Mouse (Mus musculus): ENCODE results near the gene Nostrin.

Nostrin gene

GRCm38 (mm10) chr2:69128921-69129395 lies 6.6 kb upstream of the Nostrin start:
- DNase-seq (ENCODE audit: low spot score in 2 of 2) = no peak

GRCm38 (mm10) chr2:69129425-69130210 lies 6.0 kb upstream of the Nostrin start:
- DNase-seq (ENCODE audit: low spot score in 2 of 2) = no peak

DNA sequence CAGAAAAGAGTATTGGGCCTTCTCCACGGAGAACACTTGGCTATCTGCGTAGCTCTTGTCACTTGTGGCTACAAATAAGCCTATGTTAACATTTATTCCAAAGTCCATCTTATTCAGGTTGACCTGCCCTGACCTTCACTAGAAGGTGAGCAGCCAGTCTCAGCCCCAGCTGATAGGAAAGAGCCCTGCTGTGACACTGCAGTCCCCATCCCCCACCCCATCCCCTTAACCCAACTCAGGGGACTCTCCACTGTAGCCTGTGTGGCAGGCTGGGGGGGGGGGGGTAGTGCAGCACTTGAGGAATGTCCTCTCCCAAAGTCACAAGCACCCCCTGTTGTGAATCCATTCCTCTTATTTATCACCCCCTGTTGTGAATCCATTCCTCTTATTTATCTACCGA lies 3.6 kb upstream of the Nostrin start:
- DNase-seq (ENCODE audit: low spot score in 2 of 2) = no peak

DNA sequence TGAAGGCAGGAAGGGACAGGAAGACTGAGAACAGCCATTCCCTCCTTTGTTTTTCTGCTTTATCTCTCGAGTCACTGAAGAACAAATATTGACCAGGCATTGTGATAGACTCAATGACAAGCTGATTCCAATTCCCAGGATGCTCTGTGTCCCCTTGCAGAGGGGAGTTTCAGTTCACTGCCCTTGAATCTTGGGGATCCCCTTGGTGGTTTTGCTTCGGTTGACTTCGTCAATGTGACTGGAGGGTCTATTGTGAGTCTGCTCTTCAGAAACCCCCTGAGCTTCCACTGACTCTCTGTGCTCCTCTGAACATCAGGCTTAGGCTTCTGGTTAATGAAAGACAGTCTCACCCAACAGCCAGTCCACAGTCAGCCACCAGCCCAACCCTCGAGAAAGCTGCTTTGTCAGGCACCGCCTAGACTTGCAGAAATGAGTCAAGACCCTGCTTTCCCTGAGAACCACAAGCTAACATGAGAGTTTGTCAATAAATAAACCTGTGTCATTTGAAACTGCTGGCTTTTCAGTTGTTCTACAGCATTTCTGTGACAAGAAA lies 3.0 kb upstream of the Nostrin start:
- DNase-seq (ENCODE audit: low spot score in 2 of 2) = no peak

GRCm38 (mm10) chr2:69134186-69134585 lies 1.4 kb upstream of the Nostrin start:
- no peak for DNase-seq (ENCODE audit: low spot score in 2 of 2)

GRCm38 (mm10) chr2:69134937-69135336 lies 663 bp upstream of the Nostrin start:
- DNase-seq (ENCODE audit: low spot score in 2 of 2) = no peak

- DNase-seq (ENCODE audit: low spot score in 2 of 2) = no peak
Measured at GRCm38 (mm10) chr2:69137406-69138084, 1.9 kb downstream of the Nostrin start.

GRCm38 (mm10) chr2:69138759-69139158 lies 3.2 kb downstream of the Nostrin start:
- DNase-seq (ENCODE audit: low spot score in 2 of 2) = peak in 1 of 2 experiments; percentile 11

- no peak for DNase-seq (ENCODE audit: low spot score in 2 of 2)
Measured at GRCm38 (mm10) chr2:69140215-69140614, 4.6 kb downstream of the Nostrin start.

DNA sequence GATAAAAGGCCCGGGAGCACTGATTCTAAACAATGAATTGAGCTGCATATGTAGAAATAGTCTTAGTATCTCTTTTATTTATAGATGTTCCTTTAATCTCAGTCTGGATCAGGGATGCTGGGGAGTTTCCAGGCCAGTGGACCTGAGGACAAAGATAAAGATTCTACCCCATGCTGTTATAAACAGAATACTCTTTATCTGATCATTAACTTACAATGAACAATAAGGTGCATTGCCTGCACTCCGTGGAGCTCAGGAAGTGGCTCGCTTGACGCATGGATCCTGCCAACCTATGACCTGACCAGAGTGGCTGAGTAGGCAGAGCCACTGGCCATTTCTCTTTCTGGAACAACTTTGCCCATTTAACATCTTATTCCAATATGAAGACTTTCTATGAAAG lies 5.2 kb downstream of the Nostrin start:
- DNase-seq (ENCODE audit: low spot score in 2 of 2) = no peak

GRCm38 (mm10) chr2:69148691-69149090 lies 13.1 kb downstream of the Nostrin start:
- DNase-seq (ENCODE audit: low spot score in 2 of 2) = no peak

GRCm38 (mm10) chr2:69149154-69149553 lies 13.6 kb downstream of the Nostrin start:
- no peak for DNase-seq (ENCODE audit: low spot score in 2 of 2)

DNA sequence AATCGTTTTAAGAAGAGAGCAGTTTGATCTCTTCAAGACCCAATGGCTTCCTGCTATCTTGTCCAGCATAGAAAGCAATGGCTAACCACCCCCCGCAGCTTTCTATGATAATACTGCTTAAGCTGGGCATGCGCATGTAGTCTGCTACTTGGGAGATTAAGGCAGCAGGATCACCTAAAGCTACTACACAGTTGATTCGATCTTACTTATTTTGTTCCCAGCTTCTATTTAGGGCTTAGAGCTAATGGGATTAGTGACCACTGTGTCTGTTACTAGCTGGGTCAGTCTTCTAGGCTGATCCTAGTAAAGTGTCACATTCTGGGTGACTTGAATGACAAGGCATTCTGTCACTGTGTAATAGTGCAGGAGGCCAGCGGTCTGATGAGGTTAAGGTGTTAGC lies 15.2 kb downstream of the Nostrin start:
- DNase-seq (ENCODE audit: low spot score in 2 of 2) = no peak

DNA sequence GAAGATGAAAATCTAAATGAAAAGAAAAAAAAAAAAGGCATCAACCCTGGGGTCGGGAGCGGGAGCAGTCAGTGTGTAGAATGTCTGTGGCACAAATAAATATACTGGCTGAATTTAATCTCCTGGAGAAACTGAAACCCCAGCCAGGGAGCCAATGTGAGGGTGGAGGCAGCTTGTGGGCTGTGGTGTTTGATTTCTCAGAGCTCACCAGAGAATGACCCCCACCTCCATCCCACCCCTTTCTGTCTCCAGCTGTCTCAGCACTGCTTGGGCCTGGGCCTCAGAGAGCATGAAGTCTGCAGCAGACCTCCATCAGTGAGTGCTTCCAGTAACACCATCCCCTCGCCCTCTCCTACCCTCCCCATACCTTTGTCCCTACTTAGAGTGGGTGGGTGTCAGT lies 20.3 kb downstream of the Nostrin start:
- DNase-seq (ENCODE audit: low spot score in 2 of 2) = no peak

DNA sequence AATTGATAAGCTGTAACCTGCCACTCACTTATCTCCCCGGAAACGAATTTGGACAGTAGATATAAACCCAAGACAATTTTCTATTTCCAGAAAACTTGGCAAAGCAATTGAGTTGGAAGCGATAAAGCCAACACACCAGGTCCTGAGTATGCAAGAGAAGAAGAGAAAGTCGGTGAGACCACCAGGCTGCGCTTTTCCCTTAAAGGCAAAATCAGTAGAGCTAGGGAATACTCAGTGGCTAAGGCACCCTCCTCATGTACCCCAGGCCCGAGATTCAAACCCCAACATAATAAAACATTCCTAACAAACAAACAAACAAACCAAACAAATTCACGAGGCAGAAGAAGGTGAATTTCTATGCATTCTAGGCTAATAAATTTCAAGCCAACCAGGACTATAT lies 20.7 kb downstream of the Nostrin start:
- no peak for DNase-seq (ENCODE audit: low spot score in 2 of 2)

DNA sequence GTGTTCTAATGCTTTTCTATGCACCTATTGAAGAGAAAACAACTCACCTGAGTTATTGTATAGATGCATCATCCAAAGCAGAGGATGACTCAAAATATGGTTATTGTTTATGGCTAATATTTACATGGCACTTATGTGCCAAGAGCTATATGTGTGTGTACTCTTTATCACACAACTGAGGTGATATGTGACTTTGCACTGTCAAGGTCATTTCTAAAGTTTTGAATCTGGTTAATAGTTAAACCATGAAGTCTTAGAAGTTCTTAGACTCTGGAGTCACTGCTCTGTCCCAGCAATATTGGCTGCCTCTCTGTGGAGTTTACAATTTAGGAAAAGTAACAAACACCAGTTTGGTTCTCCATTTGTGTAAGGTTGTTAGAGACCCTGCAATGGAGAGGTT lies 23.3 kb downstream of the Nostrin start:
- no peak for DNase-seq (ENCODE audit: low spot score in 2 of 2)

DNA sequence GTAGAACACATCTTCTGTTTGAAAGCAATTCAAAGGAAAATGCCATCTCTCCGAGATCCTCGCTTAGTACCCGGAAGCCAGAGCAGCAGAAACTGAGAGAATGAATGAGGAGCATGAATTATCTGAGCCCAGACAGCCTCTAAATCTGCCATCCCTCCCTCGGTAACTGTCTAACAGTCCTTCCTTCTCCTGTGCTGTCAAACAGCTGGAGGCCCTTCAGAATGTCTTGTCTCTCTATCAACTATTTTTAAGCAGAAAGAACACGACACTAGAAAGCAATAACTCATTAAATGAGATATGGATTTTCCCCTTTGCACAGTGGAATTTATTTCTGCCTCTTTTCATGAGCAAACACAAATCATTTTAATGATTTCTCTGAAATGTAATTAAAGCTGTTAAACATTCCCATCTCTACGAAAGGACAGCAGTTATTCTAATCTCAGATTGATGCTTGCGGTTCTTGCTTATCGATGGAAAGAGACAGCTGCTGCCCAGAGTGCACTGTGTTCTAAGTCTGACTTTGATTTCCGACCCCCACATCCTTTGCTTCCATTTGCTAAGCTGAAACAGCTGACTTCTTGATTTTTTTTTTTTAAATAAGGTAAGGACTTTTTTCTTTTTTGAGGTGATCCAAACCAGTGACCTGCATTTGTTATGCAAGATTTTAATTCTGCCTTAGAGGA lies 34.9 kb downstream of the Nostrin start:
- no peak for DNase-seq (ENCODE audit: low spot score in 2 of 2)

- peak in 1 of 2 experiments; percentile 33 for DNase-seq (ENCODE audit: low spot score in 2 of 2)
Measured at GRCm38 (mm10) chr2:69175296-69175695, 39.7 kb downstream of the Nostrin start.

- no peak for DNase-seq (ENCODE audit: low spot score in 2 of 2)
Measured at GRCm38 (mm10) chr2:69179721-69180120, 44.1 kb downstream of the Nostrin start.

GRCm38 (mm10) chr2:69187990-69188389 lies 52.4 kb downstream of the Nostrin start:
- DNase-seq (ENCODE audit: low spot score in 2 of 2) = no peak

- peak; percentile 22 to 54 for DNase-seq (ENCODE audit: low spot score in 2 of 2)
Measured at GRCm38 (mm10) chr2:69188732-69189131, 53.1 kb downstream of the Nostrin start.

- no peak for DNase-seq (ENCODE audit: low spot score in 2 of 2)
Measured at GRCm38 (mm10) chr2:69189222-69189621, 53.6 kb downstream of the Nostrin start.

Data from left cerebral cortex, adult 9 months (tissue).